Mouse (Mus musculus): ENCODE measurements at regions not wholly inside any gene's neighbourhood (a gene's known extent, or its start where the extent isn't known, plus 50 kb on each side); places are given as distances from the start of the nearest gene placed in this dataset.

- no peak for TF ChIP-seq CTCF (IDR thresholded peaks at IDR 0.05; ENCODE audit: low read depth)
- TF ChIP-seq EP300 (IDR thresholded peaks at IDR 0.05; ENCODE audit: low read depth), result no peak
Observed at GRCm38 (mm10) chr10:118749039-118749438, 121.0 kb downstream of the Dyrk2 start.
